Mouse (Mus musculus): Measurements from ENCODE around the gene Sez6l2.

GRCm38 (mm10) chr7:126922624-126923060 is 27.7 kb upstream of the Sez6l2 start, which contains the start of gene Tmem219:
- no peak for TF ChIP-seq POLR2A (IDR thresholded peaks at IDR 0.05; ENCODE audit: low read depth, low read length)
- TF ChIP-seq CTCF (IDR thresholded peaks at IDR 0.05; ENCODE audit: borderline replicate concordance, insufficient read depth, low read length) = no peak

Data from embryonic fibroblast, embryonic 13.5 days (primary cell).